Mouse (Mus musculus): Measurements from ENCODE around the gene Tekt2.

Gene Tekt2

DNA sequence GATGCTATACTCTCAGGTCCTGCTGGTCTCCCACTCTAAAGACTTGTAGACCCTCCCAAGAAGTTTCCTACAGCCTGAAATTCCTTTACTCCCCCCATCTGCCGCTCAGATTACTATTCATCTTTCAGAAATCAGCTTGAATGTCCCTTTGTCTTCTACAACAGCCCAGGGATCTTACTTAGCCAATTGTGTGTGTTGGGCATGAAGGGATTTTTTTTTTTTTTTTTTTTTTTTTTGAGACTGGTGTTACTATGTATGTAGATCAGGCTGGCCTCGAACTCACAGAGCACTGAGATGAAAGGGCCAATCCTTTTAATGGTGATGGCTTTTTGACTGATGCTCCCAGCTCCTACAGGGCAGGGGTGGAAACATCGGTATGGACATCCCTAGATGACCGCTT, 29.6 kb downstream of the Tekt2 start:
- Histone ChIP-seq H3K27me3 (ENCODE audit: control insufficient read depth, insufficient read depth, low read length, poor library complexity, severe bottlenecking) (no peaks in the 10 kb centered on the region), H3K36me3 (ENCODE audit: control insufficient read depth, insufficient read depth, low read length, poor library complexity, severe bottlenecking) (no peaks in the 10 kb centered on the region)
- no peak for DNase-seq (ENCODE audit: low read depth, low spot score)

DNA sequence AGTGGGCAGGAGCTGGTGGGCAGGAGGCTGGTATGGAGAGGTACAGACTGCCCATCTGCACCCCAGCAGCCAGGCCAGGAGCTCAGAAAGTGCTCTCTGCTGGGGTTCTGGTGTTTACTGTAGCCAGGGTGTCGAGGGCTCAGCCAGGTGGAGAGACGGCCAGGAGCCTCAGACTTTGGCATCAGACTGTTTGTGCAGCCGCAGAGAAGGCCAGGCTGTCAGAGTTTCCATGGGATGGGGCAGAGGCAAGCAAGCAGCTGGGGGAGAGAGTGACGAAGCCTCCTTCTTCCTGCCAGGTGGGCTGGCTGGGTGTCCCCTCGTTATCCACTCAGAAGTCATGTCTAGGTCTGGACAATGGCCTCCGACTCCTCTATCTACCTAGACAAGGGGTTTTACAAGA, 30.3 kb downstream of the Tekt2 start:
- Histone ChIP-seq H3K36me3 (ENCODE audit: control insufficient read depth, insufficient read depth, low read length, poor library complexity, severe bottlenecking) (no peaks in the 10 kb centered on the region), H3K27me3 (ENCODE audit: control insufficient read depth, insufficient read depth, low read length, poor library complexity, severe bottlenecking) (no peaks in the 10 kb centered on the region)
- DNase-seq (ENCODE audit: low read depth, low spot score), result no peak

DNA sequence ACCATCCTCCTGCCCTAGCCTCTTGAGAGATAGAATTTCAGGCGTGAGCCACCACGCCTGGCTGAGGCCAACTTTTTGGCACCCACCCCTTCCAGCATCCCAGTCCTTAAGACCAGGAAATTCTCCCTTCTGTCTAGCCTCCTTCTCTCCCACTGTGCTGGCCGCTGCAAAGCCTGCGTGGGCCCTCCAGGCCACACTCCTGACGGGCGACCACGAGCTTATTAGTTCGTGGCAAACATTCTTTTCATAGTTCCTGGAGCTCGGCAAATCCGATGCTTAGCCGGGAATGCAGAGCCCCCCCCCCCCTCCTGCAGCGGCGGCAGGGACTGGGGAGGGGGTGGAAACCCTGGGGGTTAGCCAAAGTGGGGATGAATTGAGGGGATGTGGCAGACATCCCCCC, 34.3 kb downstream of the Tekt2 start:
- Histone ChIP-seq H3K27me3 (ENCODE audit: control insufficient read depth, insufficient read depth, low read length, poor library complexity, severe bottlenecking) (no peaks in the 10 kb centered on the region), H3K36me3 (ENCODE audit: control insufficient read depth, insufficient read depth, low read length, poor library complexity, severe bottlenecking) (no peaks in the 10 kb centered on the region)

DNA sequence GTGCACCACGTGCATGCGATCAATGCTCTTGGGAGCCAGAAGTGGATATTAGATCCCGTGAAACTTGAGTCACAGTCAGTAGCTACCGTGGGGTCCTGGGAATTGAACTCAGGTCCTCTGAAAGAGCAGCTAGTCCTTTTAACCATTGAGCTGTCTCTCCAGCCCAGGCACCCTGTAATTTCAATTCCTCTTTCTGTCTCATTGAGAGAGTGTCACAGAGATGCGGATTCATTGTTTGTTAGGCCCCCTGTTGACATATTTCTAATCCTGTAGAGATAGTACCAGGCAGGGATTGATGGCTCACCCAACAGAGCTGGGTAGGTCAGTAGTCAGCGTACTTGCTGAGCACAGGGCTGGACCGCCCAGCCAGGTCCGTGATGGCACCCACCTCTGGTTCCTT, 35.2 kb downstream of the Tekt2 start:
- no peaks in the 10 kb centered on the region for H3K36me3 ChIP-seq (ENCODE audit: control insufficient read depth, insufficient read depth, low read length, poor library complexity, severe bottlenecking)
- H3K27me3 ChIP-seq (ENCODE audit: control insufficient read depth, insufficient read depth, low read length, poor library complexity, severe bottlenecking), result no peaks in the 10 kb centered on the region
- no peak for DNase-seq (ENCODE audit: low read depth, low spot score)

More for the DNA sequence above, 34.3 kb downstream of the Tekt2 start:
- DNase-seq (ENCODE audit: low read depth, low spot score), result no peak

DNA sequence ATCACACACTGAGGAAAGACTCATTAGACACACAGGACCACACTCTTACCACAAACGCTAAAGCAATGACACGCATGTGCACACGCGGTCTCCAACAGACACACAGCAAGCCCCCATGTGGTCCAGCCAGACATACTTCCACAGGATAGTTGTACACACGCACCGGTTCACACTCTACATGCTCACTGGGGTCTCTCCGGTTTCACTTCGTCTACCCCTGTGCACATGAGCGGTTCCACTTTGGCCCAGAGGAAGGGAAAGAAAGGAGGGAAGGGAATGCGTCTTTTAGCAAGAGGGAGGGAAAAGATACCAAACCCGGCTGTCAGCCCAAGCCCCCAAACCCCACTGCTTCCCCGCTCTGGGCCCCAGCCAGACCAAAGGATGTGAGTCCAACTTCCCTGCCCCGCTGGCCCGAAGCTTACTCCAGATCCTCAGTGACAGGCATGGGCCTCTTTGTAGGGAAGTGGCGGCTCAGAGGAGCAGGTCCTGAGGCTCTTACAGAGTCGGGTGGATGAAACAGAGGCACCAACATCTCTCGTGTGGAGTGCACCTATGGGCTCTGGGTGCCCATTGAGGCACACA, 37.3 kb downstream of the Tekt2 start:
- H3K36me3 ChIP-seq (ENCODE audit: control insufficient read depth, insufficient read depth, low read length, poor library complexity, severe bottlenecking), result no peaks in the 10 kb centered on the region
- H3K27me3 ChIP-seq (ENCODE audit: control insufficient read depth, insufficient read depth, low read length, poor library complexity, severe bottlenecking), result 0 out of 2 replicates have a peak, but pooled peaks cover 2% of the 10 kb centered on the region
- no peak for DNase-seq (ENCODE audit: low read depth, low spot score)

DNA sequence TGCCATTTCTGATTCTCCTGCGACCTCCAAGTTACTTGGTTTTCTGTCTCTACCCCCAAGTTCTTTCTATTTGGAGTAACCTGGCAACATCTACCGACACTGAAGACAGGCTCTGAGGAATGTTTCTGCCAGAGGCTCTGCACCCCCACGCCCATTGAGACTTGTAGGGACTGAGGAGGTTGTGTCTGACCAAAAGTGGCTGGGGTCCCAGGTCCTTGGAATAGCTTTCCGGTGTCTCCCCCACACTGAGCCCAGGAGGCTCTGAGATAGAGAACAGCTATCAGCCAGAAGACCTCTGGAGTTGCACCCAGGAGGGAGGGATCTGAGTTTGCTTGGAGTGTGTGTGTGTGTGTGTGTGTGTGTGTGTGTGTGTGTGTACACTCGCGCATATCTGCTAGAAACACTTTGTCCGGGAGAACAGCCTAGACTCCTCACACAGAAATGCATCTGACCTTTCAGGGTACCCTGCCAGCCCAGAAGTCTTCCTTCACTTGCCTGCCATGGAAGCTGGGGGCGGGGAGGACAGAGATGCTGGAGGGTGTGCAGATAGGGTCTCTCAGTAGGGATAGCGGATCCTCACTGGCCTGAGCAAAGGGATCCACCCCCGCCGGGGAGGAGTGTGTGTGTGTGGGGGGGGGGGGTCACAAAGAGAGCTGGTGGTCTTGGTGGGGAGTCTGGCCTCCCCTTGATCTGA, 38.0 kb downstream of the Tekt2 start:
- no peak for DNase-seq (ENCODE audit: low read depth, low spot score)
- Histone ChIP-seq H3K27me3 (ENCODE audit: control insufficient read depth, insufficient read depth, low read length, poor library complexity, severe bottlenecking) (0 out of 2 replicates have a peak, but pooled peaks cover 2% of the 10 kb centered on the region), H3K36me3 (ENCODE audit: control insufficient read depth, insufficient read depth, low read length, poor library complexity, severe bottlenecking) (no peaks in the 10 kb centered on the region)

DNA sequence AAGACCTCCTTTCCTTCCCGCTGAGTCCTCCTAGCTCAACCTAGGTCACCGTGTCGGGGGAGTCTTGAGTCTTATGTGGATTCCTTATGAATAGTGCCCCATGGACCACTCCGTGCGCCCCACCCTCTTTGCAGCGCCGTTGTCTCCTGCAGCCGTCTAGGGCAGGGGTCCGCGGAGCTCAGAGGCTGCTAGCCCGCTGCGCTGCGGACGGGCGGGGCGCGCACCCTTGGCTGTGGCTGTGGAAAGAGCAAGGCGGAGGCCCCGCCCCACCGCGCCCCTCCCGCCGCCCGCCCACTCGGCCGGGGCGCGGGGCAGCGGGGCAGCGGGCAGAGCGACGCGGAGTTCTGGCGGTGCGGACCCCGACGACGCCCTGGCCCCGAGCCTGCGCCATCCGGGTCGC, 39.0 kb downstream of the Tekt2 start, which contains the start of gene Col8a2:
Gene Col8a2, plus strand, starts transcription at position 302 of the 400 bp plus-strand sequence.
- Histone ChIP-seq H3K36me3 (ENCODE audit: control insufficient read depth, insufficient read depth, low read length, poor library complexity, severe bottlenecking) (no peaks in the 10 kb centered on the region), H3K27me3 (ENCODE audit: control insufficient read depth, insufficient read depth, low read length, poor library complexity, severe bottlenecking) (0 out of 2 replicates have a peak, but pooled peaks cover 2% of the 10 kb centered on the region)
- DNase-seq (ENCODE audit: low read depth, low spot score), result no peak

DNA sequence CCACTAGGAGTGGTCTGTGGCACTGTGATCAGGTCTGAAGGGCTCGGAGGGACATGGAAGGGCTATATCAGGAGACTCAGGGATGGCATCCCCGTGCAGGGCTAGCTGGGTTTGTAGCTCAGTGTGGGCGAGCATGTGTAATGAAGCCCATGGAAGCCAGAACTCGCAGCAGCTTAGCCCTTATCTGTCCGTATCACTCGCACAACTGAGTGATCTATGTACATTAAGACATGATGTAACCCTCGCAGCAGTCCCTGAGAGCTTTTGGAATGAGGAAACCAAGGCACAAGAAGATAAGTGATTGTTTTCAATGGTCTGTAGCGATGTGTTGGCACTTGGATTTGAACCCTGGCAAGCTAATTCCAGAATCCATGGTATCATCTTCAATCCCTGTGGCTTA, 41.9 kb downstream of the Tekt2 start:
- DNase-seq (ENCODE audit: low read depth, low spot score), result no peak
- no peaks in the 10 kb centered on the region for H3K36me3 ChIP-seq (ENCODE audit: control insufficient read depth, insufficient read depth, low read length, poor library complexity, severe bottlenecking)

DNA sequence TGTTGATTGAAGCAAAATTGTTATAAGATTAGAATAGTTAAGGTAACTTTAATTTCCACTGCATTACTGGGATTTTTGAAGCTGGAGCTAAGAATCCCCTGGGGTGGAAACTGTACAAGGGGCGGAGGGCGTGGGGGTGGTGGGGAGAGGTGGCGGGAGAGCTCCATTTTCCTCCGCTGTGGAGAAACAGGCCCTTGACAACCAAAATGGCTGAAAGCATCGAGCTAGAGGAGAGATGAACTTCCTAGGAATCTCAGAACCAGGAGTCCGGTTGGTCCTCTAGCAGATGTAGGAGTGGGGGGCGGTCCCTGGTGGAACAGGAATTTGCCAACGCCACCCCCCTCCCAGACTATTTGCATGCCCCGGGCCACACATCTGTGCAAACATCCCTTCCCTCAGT, 43.8 kb downstream of the Tekt2 start:
- no peaks in the 10 kb centered on the region for H3K36me3 ChIP-seq (ENCODE audit: control insufficient read depth, insufficient read depth, low read length, poor library complexity, severe bottlenecking)
- 0 out of 2 replicates have a peak, but pooled peaks cover 2% of the 10 kb centered on the region for H3K27me3 ChIP-seq (ENCODE audit: control insufficient read depth, insufficient read depth, low read length, poor library complexity, severe bottlenecking)
- DNase-seq (ENCODE audit: low read depth, low spot score), result no peak

More for the DNA sequence above, 41.9 kb downstream of the Tekt2 start:
- 0 out of 2 replicates have a peak, but pooled peaks cover 2% of the 10 kb centered on the region for H3K27me3 ChIP-seq (ENCODE audit: control insufficient read depth, insufficient read depth, low read length, poor library complexity, severe bottlenecking)

DNA sequence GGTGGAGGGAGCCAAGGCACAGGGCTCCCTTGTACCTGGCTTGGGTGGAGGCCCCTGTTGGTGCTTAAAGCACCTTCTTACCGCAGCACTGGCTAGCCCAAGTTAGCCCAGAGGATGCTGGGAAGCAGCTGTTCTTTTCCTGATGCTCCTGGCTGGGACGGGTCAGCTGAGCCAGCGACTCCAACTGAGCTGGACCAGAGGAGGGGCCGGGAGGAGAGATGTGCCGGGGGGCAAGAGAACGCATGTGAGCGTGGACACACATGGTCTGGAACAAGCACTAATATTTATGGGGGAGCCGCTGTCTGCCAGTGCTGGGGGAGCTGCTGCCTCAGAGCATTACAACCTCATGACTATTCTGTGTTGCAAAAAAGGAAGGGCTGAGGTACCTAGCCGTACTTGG, 46.5 kb downstream of the Tekt2 start:
- H3K27me3 ChIP-seq (ENCODE audit: control insufficient read depth, insufficient read depth, low read length, poor library complexity, severe bottlenecking), result 0 out of 2 replicates have a peak, but pooled peaks cover under 1% of the 10 kb centered on the region
- H3K36me3 ChIP-seq (ENCODE audit: control insufficient read depth, insufficient read depth, low read length, poor library complexity, severe bottlenecking), result 0 out of 2 replicates have a peak, but pooled peaks cover 2% of the 10 kb centered on the region

DNA sequence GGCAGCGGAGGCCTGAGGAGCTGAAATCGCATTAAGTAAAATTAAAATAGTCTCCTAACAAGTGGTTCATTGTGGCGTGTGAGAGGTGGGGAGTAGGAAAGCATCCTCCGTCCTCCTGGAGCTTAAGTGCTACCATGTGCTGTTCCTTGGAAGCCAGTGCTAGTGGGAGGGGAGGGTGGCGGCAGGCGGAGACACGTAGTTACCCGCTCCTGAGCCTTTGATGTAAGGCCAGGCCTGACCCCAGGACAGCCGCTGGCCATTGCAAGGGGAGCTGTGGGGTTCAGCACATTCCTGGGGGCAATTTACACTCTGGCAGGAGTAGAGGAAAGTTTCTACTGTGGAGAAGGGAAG, 46.9 kb downstream of the Tekt2 start:
- Histone ChIP-seq H3K27me3 (ENCODE audit: control insufficient read depth, insufficient read depth, low read length, poor library complexity, severe bottlenecking) (no peaks in the 10 kb centered on the region), H3K36me3 (ENCODE audit: control insufficient read depth, insufficient read depth, low read length, poor library complexity, severe bottlenecking) (peaks cover 4% of the 10 kb centered on the region; the same call in 1 of the 2 replicates)
- no peak for DNase-seq (ENCODE audit: low read depth, low spot score)

More for the DNA sequence above, 46.5 kb downstream of the Tekt2 start:
- no peak for DNase-seq (ENCODE audit: low read depth, low spot score)

DNA sequence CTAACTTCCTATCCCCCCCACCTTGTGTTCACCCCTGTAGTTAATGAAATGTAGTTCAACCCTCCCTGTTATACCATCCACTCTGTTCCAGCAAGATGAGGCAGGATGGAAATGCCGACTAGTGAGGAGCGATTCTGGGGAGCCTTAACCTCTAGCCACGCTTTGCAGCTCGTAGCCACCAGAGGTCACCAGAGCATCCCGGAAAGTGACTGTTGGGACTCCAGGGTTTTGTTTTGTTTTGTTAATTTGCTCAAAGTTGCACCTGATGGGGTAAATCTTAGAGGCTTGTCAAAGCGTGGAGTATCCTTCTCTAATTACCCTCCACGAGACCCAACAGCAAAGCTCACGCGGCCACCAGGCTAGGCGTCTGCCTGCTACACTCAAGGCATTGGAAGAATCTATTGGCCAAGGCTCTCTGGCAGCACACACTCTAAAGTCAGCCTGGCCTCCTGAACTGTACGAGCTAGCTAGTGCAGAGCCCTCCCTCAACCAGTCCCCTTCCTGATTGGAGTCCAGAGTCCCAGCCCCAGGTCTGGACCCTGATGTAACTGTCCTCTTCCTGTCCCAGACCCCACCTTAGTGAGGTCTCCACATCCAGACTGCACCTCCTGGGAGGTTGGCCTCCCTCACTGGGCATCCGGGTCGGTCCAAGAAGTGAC, 47.5 kb downstream of the Tekt2 start:
- Histone ChIP-seq H3K27me3 (ENCODE audit: control insufficient read depth, insufficient read depth, low read length, poor library complexity, severe bottlenecking) (no peaks in the 10 kb centered on the region), H3K36me3 (ENCODE audit: control insufficient read depth, insufficient read depth, low read length, poor library complexity, severe bottlenecking) (peaks cover 4% of the 10 kb centered on the region; the same call in 1 of the 2 replicates)
- DNase-seq (ENCODE audit: low read depth, low spot score), result peak; percentile 63

DNA sequence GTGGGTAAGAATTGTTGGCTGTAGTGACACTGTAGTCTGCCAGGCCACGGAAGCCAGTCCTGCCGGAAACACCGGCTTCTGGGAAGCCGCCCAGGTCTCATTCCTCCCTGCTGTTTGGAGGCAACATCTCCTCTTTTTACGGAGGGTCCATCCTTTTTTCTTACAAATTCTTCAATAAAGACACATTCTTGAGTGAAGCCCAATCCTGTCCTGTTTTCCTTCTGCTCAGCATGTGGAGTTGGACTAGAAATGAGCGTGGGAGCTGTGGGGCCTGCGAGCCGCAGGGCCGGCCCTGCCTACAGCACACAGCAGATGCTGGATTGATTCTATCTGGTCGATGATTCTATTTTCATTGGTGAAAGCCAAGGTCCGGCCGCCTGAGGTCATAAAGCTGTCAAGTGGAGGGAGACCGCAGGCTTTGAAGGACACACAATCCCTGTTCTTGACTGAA, 49.8 kb downstream of the Tekt2 start:
- Histone ChIP-seq H3K36me3 (ENCODE audit: control insufficient read depth, insufficient read depth, low read length, poor library complexity, severe bottlenecking) (peaks cover 4% of the 10 kb centered on the region), H3K27me3 (ENCODE audit: control insufficient read depth, insufficient read depth, low read length, poor library complexity, severe bottlenecking) (no peaks in the 10 kb centered on the region)
- no peak for DNase-seq (ENCODE audit: low read depth, low spot score)

DNA sequence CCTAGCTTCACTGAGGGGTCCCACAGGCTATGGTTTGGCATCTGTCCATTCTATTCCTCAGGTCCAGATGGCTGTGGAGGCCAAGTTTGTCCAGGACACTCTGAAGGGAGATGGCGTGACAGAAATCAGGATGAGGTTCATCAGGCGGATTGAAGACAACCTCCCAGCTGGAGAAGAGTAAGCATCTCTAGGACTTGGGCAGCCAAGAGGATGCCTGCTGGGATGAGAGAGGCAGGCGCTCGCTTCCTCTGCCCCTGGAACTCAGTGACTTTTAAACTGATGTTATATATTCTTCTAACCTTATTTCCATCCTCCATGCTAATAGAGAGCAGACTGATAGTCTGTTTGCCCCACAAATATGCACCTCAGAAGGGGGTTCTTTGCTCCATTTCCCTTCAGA, 50.4 kb downstream of the Tekt2 start:
- no peak for DNase-seq (ENCODE audit: low read depth, low spot score)
- H3K36me3 ChIP-seq (ENCODE audit: control insufficient read depth, insufficient read depth, low read length, poor library complexity, severe bottlenecking), result peaks cover 4% of the 10 kb centered on the region
- H3K27me3 ChIP-seq (ENCODE audit: control insufficient read depth, insufficient read depth, low read length, poor library complexity, severe bottlenecking), result no peaks in the 10 kb centered on the region

DNA sequence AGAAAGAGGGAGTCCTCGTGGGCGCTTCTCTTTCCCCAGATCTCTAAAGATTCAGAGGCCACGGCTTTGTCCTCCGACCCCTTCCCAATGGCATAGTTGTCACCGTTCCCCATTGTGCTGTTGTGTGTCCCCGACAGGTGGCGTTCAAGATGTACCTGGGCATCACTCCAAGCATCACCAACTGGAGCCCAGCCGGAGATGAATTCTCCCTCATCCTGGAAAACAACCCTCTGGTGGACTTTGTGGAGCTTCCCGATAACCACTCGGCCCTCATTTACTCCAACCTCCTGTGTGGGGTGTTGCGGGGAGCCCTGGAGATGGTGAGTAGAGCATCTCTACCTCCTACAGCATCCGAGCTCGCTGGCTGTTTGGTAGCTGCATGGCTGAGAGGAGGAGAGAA, 51.7 kb downstream of the Tekt2 start:
- Histone ChIP-seq H3K27me3 (ENCODE audit: control insufficient read depth, insufficient read depth, low read length, poor library complexity, severe bottlenecking) (no peaks in the 10 kb centered on the region), H3K36me3 (ENCODE audit: control insufficient read depth, insufficient read depth, low read length, poor library complexity, severe bottlenecking) (peaks cover 4% of the 10 kb centered on the region)

More for the DNA sequence above, 51.7 kb downstream of the Tekt2 start:
- no peak for DNase-seq (ENCODE audit: low read depth, low spot score)

All from splenic B cell, adult 2 months (primary cell).